Mouse (Mus musculus): ENCODE measurements around the gene Pdlim5.

DNA sequence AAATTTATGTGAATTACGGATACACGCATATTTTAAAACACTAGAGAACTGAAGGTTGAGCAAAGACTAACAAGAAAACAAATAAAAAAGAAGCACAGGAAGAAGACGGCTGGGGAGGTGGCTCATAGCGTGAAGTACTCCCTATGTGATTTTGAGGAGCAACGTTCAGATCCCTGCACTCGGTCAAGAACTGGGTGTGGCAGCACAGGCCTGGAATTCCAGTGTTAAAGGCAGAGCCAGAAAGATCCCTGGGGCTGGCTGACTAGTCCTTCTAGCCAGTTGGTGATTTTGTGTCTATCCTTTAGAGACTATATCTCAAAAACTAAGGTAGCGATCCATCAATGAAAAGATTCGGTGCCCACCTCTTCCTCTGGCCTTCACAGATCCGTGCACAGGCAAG lies 27.1 kb downstream of the Pdlim5 start:
- TF ChIP-seq TAL1 (IDR thresholded peaks at IDR 0.05; ENCODE audit: low read length) (no peak), GATA1 (IDR thresholded peaks at IDR 0.05; ENCODE audit: low read length) (no peak)

Data from erythroblast, embryonic 14.5 days (primary cell).